Mouse (Mus musculus): ENCODE results near the gene Col6a2. TPM values are rescaled to one million over a fixed set of nuclear protein-coding genes. Genes with fewer than 3 reads are reported as not detected.

The Col6a2 gene
- polyA plus RNA-seq, 3 experiments from 2014 or later = not detected

Other genes starting within 250 kb of the Col6a2 start
- 1 to 10 TPM in 2 of 3 experiments, not detected in 1; 2.5 to 6.2 TPM for gene AC141477.1, start 183.2 kb downstream of the Col6a2 start, polyA plus RNA-seq (2017; shearing (Covaris generic))
- 10 to 100 TPM; 12.2 to 13.8 (median 13.5) TPM for gene Pcnt, start 180.8 kb downstream of the Col6a2 start, polyA plus RNA-seq (2017; shearing (Covaris generic))
- not detected for gene 2610028H24Rik, start 174.5 kb downstream of the Col6a2 start, polyA plus RNA-seq (2017; shearing (Covaris generic))
- 10 to 100 TPM; 41.0 to 56.4 (median 54.3) TPM for gene Mcm3ap, start 154.7 kb downstream of the Col6a2 start, polyA plus RNA-seq (2017; shearing (Covaris generic))
- 1 to 10 TPM; 3.4 to 4.4 (median 3.4) TPM for gene Ybey, start 154.5 kb downstream of the Col6a2 start, polyA plus RNA-seq (2017; shearing (Covaris generic))
- 10 to 100 TPM in 2 of 3 experiments, 1 to 10 TPM in 1; 9.7 to 17.3 (median 12.5) TPM for gene Lss, start 92.0 kb downstream of the Col6a2 start, polyA plus RNA-seq (2017; shearing (Covaris generic))
- gene Spatc1l, start 61.4 kb downstream of the Col6a2 start, polyA plus RNA-seq (2017; shearing (Covaris generic)) = not detected
- not detected for gene Ftcd, start 48.0 kb downstream of the Col6a2 start, polyA plus RNA-seq (2017; shearing (Covaris generic))
- not detected for gene Col6a1, start 102.5 kb upstream of the Col6a2 start, polyA plus RNA-seq (2017; shearing (Covaris generic))